Mouse (Mus musculus): ENCODE results near the gene Dpf3.

DNA sequence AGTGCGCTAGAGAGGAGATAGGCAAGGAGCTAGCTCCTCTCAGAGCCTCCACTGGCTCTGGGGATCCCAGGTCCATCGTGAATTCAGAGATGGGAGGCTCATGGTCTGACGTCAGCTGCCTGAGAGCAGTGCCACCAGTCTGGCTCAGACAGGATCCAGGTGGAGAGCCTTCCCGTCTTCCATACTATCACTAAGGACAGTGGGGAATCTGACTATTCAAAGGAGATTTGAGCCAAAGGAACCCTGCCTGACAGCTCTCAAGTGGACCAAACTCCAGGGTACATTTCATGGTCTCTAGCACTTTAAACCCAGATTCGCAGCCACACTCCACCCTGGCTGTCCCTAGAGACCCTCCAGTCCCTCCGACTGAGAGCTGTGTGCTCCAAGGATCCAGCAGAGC lies 280.6 kb downstream of the Dpf3 start:
- TF ChIP-seq GATA1 (IDR thresholded peaks at IDR 0.05; ENCODE audit: borderline replicate concordance, low read length), result no peak
- no peak for TF ChIP-seq FLI1 (IDR thresholded peaks at IDR 0.05; ENCODE audit: low read length)
